Mouse (Mus musculus) heart, embryonic 11.5 days (tissue): ENCODE data around the gene Cbr2. TPM values are rescaled to one million over a fixed set of nuclear protein-coding genes. Genes with fewer than 3 reads are reported as not detected.

Experiments used
- ATAC-seq: fragments of 200-750 bp; cut with Nextera tagmentation; replicated peaks from 2 replicates; pipeline ENCODE4 v1.8.0; 2017; ENCODE audit warnings: moderate library complexity; ENCODE audit not compliant: insufficient number of reproducible peaks, low FRiP score, low TSS enrichment
- H3K27ac ChIP-seq: fragments of 300-500 bp; sonication (generic); 2 replicates; pipeline ENCODE4 v1.5.1; 2014; ENCODE audit warnings: mild to moderate bottlenecking, low read depth, low read length
- H3K27me3 ChIP-seq: fragments of 300-500 bp; sonication (generic); 2 replicates; pipeline ENCODE4 v1.6.1; 2014; ENCODE audit warnings: mild to moderate bottlenecking, low read length, mixed read lengths; ENCODE audit not compliant: control insufficient read depth, insufficient read depth
- H3K36me3 ChIP-seq: fragments of 300-500 bp; sonication (generic); 2 replicates; pipeline ENCODE4 v1.6.1; 2014; ENCODE audit warnings: mild to moderate bottlenecking, low read length, moderate library complexity, mixed read lengths; ENCODE audit not compliant: control insufficient read depth, insufficient read depth
- H3K4me1 ChIP-seq: fragments of 300-500 bp; sonication (generic); 2 replicates; pipeline ENCODE4 v1.6.1; 2014; ENCODE audit warnings: low read length; ENCODE audit not compliant: control insufficient read depth, insufficient read depth
- H3K4me2 ChIP-seq: fragments of 300-500 bp; sonication (generic); 2 replicates; pipeline ENCODE4 v1.6.1; 2014; ENCODE audit warnings: mild to moderate bottlenecking, moderate library complexity
- H3K4me3 ChIP-seq: fragments of 300-500 bp; sonication (generic); 2 replicates; pipeline ENCODE4 v1.5.1; 2014; ENCODE audit warnings: low read depth, low read length
- H3K9ac ChIP-seq: fragments of 300-500 bp; sonication (generic); 2 replicates; pipeline ENCODE4 v1.6.1; 2014; ENCODE audit warnings: mild to moderate bottlenecking, low read depth, low read length, moderate library complexity
- H3K9me3 ChIP-seq: fragments of 300-500 bp; sonication (generic); replicated peaks from 2 replicates; pipeline ENCODE4 v1.6.1; 2016; ENCODE audit warnings: low read length; ENCODE audit not compliant: control insufficient read depth
- WGBS: fragments of 180-500 bp; shearing (Covaris S2); extraction: QIAGEN DNeasy Blood & Tissue Kit; methylation state at CpG from one replicate; pipeline ENCODE4 v1.1.7; 2014; ENCODE audit not compliant: insufficient replicate concordance; 5-methylcytosine and 5-hydroxymethylcytosine counted together
- polyA plus RNA-seq: library from polyadenylated mRNA; unstranded; fragments of >200 nt; fragmentation: Nextera tagmentation; extraction: Ambion mirVana; gene quantifications from 2 replicates; pipeline ENCODE4 v1.2.1, GENCODE M21; 2014

Gene Cbr2
- polyA plus RNA-seq, 1 experiment from 2014 or later, result 0.36 TPM

DNA sequence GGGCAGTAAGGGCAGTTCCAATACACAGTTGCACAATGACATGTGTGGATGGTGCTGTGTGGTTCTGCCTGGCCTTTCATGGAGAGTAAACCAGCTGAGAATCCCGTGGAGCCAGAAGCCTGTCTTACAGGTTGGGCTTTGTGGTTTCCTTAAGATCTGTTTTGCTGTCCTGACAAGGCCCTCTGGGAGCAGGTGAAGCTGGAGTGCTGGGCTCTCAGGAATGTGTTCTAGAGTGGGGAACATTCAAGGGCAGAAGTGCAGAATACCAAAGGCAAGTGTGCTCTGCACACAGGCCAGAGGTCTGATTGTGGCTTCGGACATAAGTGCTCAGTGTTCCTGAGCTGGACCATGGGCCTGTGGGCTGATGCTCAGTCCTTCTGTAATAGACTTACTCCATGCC, 47.3 kb downstream of the Cbr2 start:
- H3K27ac ChIP-seq, result no peak overlapping the region
- ATAC-seq, result no peak
- H3K9ac ChIP-seq, result no peak overlapping the region
- no peaks in the 10 kb centered on the region for H3K27me3 ChIP-seq
- H3K36me3 ChIP-seq, result peaks cover 14% of the 10 kb centered on the region; the same call in 1 of the 2 replicates
- WGBS, result 84% methylated on average over 2 of the region's 2 CpGs
- H3K4me2 ChIP-seq, result no peak overlapping the region
- H3K9me3 ChIP-seq, result no peaks in the 10 kb centered on the region
- no peaks in the 10 kb centered on the region for H3K4me1 ChIP-seq
- no peak overlapping the region for H3K4me3 ChIP-seq

GRCm38 (mm10) chr11:120684086-120684485, 47.8 kb downstream of the Cbr2 start:
- Histone ChIP-seq H3K4me3 (no peak overlapping the region), H3K9ac (no peak overlapping the region), H3K4me1 (no peaks in the 10 kb centered on the region), H3K27ac (no peak overlapping the region), H3K9me3 (no peaks in the 10 kb centered on the region), H3K27me3 (no peaks in the 10 kb centered on the region), H3K4me2 (no peak overlapping the region), H3K36me3 (peaks cover 11% of the 10 kb centered on the region; the same call in 1 of the 2 replicates)
- 75% methylated on average over 2 of the region's 2 CpGs for WGBS
- no peak for ATAC-seq

GRCm38 (mm10) chr11:120683536-120683935, 48.4 kb downstream of the Cbr2 start:
- Histone ChIP-seq H3K4me3 (no peak overlapping the region), H3K9ac (no peak overlapping the region), H3K27me3 (no peaks in the 10 kb centered on the region), H3K4me2 (no peak overlapping the region), H3K36me3 (peaks cover 10% of the 10 kb centered on the region; the same call in 1 of the 2 replicates), H3K27ac (no peak overlapping the region), H3K4me1 (no peaks in the 10 kb centered on the region), H3K9me3 (no peaks in the 10 kb centered on the region)
- ATAC-seq, result no peak
- 74% methylated on average over 3 of the region's 3 CpGs for WGBS

DNA sequence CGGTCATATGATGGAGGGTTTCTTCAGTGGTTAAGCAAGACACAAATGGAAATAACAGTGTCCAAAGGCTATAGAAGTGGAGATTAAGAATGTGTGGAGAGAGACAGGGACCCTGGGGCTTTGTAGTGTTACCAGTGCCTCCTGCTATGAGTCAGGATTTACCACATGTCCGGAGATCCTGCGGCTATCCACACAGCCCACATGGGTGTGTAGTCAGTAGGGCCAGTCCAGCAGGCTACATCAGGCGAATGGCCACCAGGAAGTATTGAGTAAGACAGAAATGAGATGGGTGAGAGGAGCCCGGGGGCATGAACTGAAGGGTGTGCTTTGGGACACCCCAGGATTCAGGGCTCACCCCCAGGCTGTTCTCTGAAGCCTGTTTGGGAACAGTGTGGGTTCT, 49.2 kb downstream of the Cbr2 start:
- WGBS, result 89% methylated on average over 5 of the region's 5 CpGs
- no peaks in the 10 kb centered on the region for H3K4me1 ChIP-seq
- ATAC-seq, result no peak

GRCm38 (mm10) chr11:120679909-120680308, 52.0 kb downstream of the Cbr2 start:
- H3K36me3 ChIP-seq, result peaks cover 9% of the 10 kb centered on the region; the same call in 1 of the 2 replicates
- no peaks in the 10 kb centered on the region for H3K27me3 ChIP-seq
- no peak for ATAC-seq
- no peak overlapping the region for H3K27ac ChIP-seq
- no peak overlapping the region for H3K9ac ChIP-seq
- no peaks in the 10 kb centered on the region for H3K9me3 ChIP-seq
- 70% methylated on average over 3 of the region's 3 CpGs for WGBS
- H3K4me1 ChIP-seq, result peaks cover 2% of the 10 kb centered on the region; the same call in 1 of the 2 replicates
- H3K4me3 ChIP-seq, result no peak overlapping the region
- H3K4me2 ChIP-seq, result no peak overlapping the region

More for the DNA sequence above, 49.2 kb downstream of the Cbr2 start:
- H3K9me3 ChIP-seq, result no peaks in the 10 kb centered on the region
- no peaks in the 10 kb centered on the region for H3K27me3 ChIP-seq
- H3K27ac ChIP-seq, result no peak overlapping the region
- H3K36me3 ChIP-seq, result peaks cover 13% of the 10 kb centered on the region; the same call in 1 of the 2 replicates
- H3K4me2 ChIP-seq, result no peak overlapping the region
- H3K4me3 ChIP-seq, result no peak overlapping the region
- no peak overlapping the region for H3K9ac ChIP-seq

Other genes starting within 250 kb of the Cbr2 start
- 222 and 232 TPM in 2 replicates for gene Mrpl12, start 247.5 kb downstream of the Cbr2 start, polyA plus RNA-seq
- gene Slc25a10, start 240.3 kb downstream of the Cbr2 start, polyA plus RNA-seq, result 44.2 and 48.3 TPM in 2 replicates
- gene Gcgr, start 201.4 kb downstream of the Cbr2 start, polyA plus RNA-seq, result 1.5 and 1.8 TPM in 2 replicates
- 157 and 168 TPM in 2 replicates for gene Mcrip1, start 182.4 kb downstream of the Cbr2 start, polyA plus RNA-seq
- not detected in 2 replicates for gene Ppp1r27, start 181.0 kb downstream of the Cbr2 start, polyA plus RNA-seq
- gene P4hb, start 158.9 kb downstream of the Cbr2 start, polyA plus RNA-seq, result 506 and 569 TPM in 2 replicates
- 468 and 477 TPM in 2 replicates for gene Arhgdia, start 150.5 kb downstream of the Cbr2 start, polyA plus RNA-seq
- 333 and 334 TPM in 2 replicates for gene Alyref, start 133.7 kb downstream of the Cbr2 start, polyA plus RNA-seq
- gene Anapc11, start 133.7 kb downstream of the Cbr2 start, polyA plus RNA-seq, result 200 and 201 TPM in 2 replicates
- gene Npb, start 123.6 kb downstream of the Cbr2 start, polyA plus RNA-seq, result 8.8 and 9.1 TPM in 2 replicates
- gene Pcyt2, start 114.2 kb downstream of the Cbr2 start, polyA plus RNA-seq, result 79.2 and 79.9 TPM in 2 replicates
- 18.8 and 22.5 TPM in 2 replicates for gene Sirt7, start 106.9 kb downstream of the Cbr2 start, polyA plus RNA-seq
- gene Mafg, start 98.5 kb downstream of the Cbr2 start, polyA plus RNA-seq, result 19.4 and 20.2 TPM in 2 replicates
- gene Pycr1, start 88.3 kb downstream of the Cbr2 start, polyA plus RNA-seq, result 22.8 and 24.9 TPM in 2 replicates
- 8.1 and 12.3 TPM in 2 replicates for gene Myadml2, start 84.0 kb downstream of the Cbr2 start, polyA plus RNA-seq
- gene Notum, start 70.9 kb downstream of the Cbr2 start, polyA plus RNA-seq, result 1.4 and 1.5 TPM in 2 replicates
- gene Aspscr1, start 59.1 kb downstream of the Cbr2 start, polyA plus RNA-seq, result 93.9 and 103 TPM in 2 replicates
- gene Cenpx, start 18.4 kb downstream of the Cbr2 start, polyA plus RNA-seq, result 114 and 129 TPM in 2 replicates
- gene Lrrc45, start 18.2 kb downstream of the Cbr2 start, polyA plus RNA-seq, result 21.8 and 23.2 TPM in 2 replicates
- gene Rac3, start 10.6 kb downstream of the Cbr2 start, polyA plus RNA-seq, result 1.7 and 3.0 TPM in 2 replicates
- gene Dcxr, start 4.8 kb downstream of the Cbr2 start, polyA plus RNA-seq, result 5.1 and 6.6 TPM in 2 replicates
- gene Hmga1b, start 30.7 kb upstream of the Cbr2 start, polyA plus RNA-seq, result 4.5 and 5.8 TPM in 2 replicates
- 15.0 and 16.5 TPM in 2 replicates for gene Rfng, start 52.1 kb upstream of the Cbr2 start, polyA plus RNA-seq
- gene Gps1, start 52.2 kb upstream of the Cbr2 start, polyA plus RNA-seq, result 166 and 179 TPM in 2 replicates
- gene Dus1l, start 64.3 kb upstream of the Cbr2 start, polyA plus RNA-seq, result 50.0 and 59.9 TPM in 2 replicates
- 33.9 and 42.6 TPM in 2 replicates for gene Fasn, start 92.4 kb upstream of the Cbr2 start, polyA plus RNA-seq
- gene Ccdc57, start 200.8 kb upstream of the Cbr2 start, polyA plus RNA-seq, result 3.3 and 3.9 TPM in 2 replicates
- 176 and 189 TPM in 2 replicates for gene Slc16a3, start 216.4 kb upstream of the Cbr2 start, polyA plus RNA-seq